Mouse (Mus musculus) neural tube, embryonic 14.5 days (tissue): ENCODE measurements at regions not wholly inside any gene's neighbourhood (a gene's known extent, or its start where the extent isn't known, plus 50 kb on each side); places are given as distances from the start of the nearest gene placed in this dataset.
"Not testable (repeated sequence)": the region's sequence is repeated elsewhere in the genome, so short reads cannot be mapped to it uniquely, and the experiment has no call there.

ENCODE experiments used
- ATAC-seq: fragments of 200-750 bp; cut with Nextera tagmentation; 2 replicates; pipeline ENCODE4 v1.8.0; 2017; ENCODE audit warnings: low read depth, mild to moderate bottlenecking, moderate TSS enrichment, moderate library complexity
- H3K27ac ChIP-seq: fragments of 300-500 bp; sonication (generic); 2 replicates; pipeline ENCODE4 v1.5.1; 2014; ENCODE audit warnings: low read depth, mild to moderate bottlenecking, control low read depth, low read length, moderate library complexity, mixed read lengths
- H3K27me3 ChIP-seq: fragments of 300-500 bp; sonication (generic); 2 replicates; pipeline ENCODE4 v1.6.1; 2014; ENCODE audit warnings: low read length; ENCODE audit not compliant: control insufficient read depth, insufficient read depth
- H3K36me3 ChIP-seq: fragments of 300-500 bp; sonication (generic); 2 replicates; pipeline ENCODE4 v1.6.1; 2014; ENCODE audit warnings: low read length, mixed read lengths; ENCODE audit not compliant: control insufficient read depth, insufficient read depth
- H3K4me1 ChIP-seq: fragments of 300-500 bp; sonication (generic); 2 replicates; pipeline ENCODE4 v1.6.1; 2014; ENCODE audit warnings: low read length; ENCODE audit not compliant: control insufficient read depth, insufficient read depth
- H3K4me2 ChIP-seq: fragments of 300-500 bp; sonication (generic); 2 replicates; pipeline ENCODE4 v1.6.1; 2014; ENCODE audit warnings: mild to moderate bottlenecking, low read depth, low read length, control low read depth
- H3K4me3 ChIP-seq: fragments of 300-500 bp; sonication (generic); 2 replicates; pipeline ENCODE4 v1.5.1; 2014; ENCODE audit warnings: low read depth, low read length, control low read depth, mixed read lengths
- H3K9ac ChIP-seq: fragments of 300-500 bp; sonication (generic); replicated peaks from 2 replicates; pipeline ENCODE4 v1.6.1; 2014; ENCODE audit warnings: low read depth, mild to moderate bottlenecking, control low read depth, low read length, mixed read lengths
- H3K9me3 ChIP-seq: fragments of 300-500 bp; sonication (generic); 2 replicates; pipeline ENCODE4 v1.6.1; 2016; ENCODE audit warnings: low read length; ENCODE audit not compliant: control insufficient read depth
- WGBS: fragments of 180-500 bp; shearing (Covaris S2); extraction: QIAGEN DNeasy Blood & Tissue Kit; methylation state at CpG from one replicate; pipeline ENCODE4 v1.1.7; 2014; 5-methylcytosine and 5-hydroxymethylcytosine counted together

DNA sequence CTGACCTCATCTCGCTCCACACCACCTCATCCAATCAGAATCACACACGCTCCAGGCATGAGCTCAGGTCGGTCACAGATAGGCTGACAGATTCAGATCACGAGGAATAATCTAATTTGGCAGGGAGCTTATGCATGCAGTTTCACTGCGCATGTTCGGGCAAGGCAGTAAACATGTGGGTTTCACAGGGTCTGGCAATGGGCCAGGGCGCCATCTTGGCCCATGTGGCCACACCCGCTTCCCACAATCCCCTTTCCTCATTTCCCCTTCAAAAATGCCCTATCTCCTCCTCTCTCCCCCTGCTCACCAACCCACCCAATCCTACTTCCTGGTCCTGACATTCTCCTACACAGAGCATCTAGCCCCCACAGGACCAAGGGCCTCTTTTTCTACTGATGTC lies 127.2 kb upstream of the Tdrd3 start:
- not testable (repeated sequence) for H3K4me2 ChIP-seq, H3K4me1 ChIP-seq, ATAC-seq, H3K27ac ChIP-seq, H3K9me3 ChIP-seq, H3K36me3 ChIP-seq, H3K4me3 ChIP-seq, H3K27me3 ChIP-seq, H3K9ac ChIP-seq
- 97% methylated on average over 8 of the region's 8 CpGs for WGBS

DNA sequence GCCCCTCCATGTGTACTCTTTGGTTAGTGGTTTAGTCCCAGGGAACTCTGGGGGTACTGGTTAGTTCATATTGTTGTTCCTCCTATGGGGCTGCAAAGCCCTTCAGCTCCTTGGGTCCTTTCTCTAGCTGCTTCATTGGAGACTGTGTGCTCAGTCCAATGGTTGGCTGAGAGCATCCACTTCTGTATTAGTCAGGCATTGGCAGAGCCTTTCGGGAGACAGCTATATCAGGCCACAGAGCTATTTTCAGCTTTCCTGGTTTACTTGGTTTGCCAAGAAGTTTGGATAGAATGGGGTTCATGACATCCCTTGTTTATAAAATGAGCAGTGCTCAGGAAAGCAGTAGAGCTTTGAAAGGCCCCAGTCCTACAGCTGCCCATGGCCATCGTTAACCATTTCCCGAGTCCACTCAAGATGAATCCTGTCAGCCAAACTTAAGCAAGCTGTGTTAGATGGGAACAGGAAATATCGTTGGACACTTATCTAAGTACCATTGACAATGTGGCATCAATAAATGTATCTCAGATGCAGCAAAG lies 126.7 kb upstream of the Tdrd3 start:
- no peak for ATAC-seq
- no peak overlapping the region for H3K27ac ChIP-seq
- no peaks in the 10 kb centered on the region for H3K9me3 ChIP-seq
- no peaks in the 10 kb centered on the region for H3K27me3 ChIP-seq
- 91% methylated on average over 4 of the region's 4 CpGs for WGBS
- H3K4me3 ChIP-seq: no peak overlapping the region
- H3K36me3 ChIP-seq: no peaks in the 10 kb centered on the region
- H3K4me2 ChIP-seq: no peak overlapping the region
- H3K4me1 ChIP-seq: no peaks in the 10 kb centered on the region
- no peak overlapping the region for H3K9ac ChIP-seq

DNA sequence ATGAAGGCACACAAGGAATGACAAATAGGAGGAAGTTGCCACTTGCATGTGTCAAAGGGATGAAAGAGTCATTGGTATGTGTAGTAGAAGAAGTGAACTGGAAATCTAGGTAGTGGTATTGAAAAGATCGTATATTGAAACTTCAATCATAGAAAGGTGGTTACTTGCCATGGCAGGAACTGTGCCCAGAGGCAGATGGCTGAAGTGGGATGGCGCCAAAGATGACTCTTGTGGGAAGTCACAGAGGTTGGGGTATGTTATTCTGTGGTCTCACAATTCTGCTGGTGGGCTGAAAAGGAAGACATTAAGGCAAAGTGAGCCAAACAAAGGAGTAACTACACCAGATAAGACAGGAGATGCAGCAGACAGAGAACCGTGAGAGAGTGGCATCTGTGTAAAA lies 121.2 kb upstream of the Tdrd3 start:
- 85% methylated on average over 3 of the region's 3 CpGs for WGBS
- H3K4me3 ChIP-seq: no peak overlapping the region
- no peak overlapping the region for H3K4me2 ChIP-seq
- H3K36me3 ChIP-seq: no peaks in the 10 kb centered on the region
- no peak overlapping the region for H3K27ac ChIP-seq
- H3K4me1 ChIP-seq: no peaks in the 10 kb centered on the region
- no peak overlapping the region for H3K9ac ChIP-seq
- no peaks in the 10 kb centered on the region for H3K9me3 ChIP-seq
- no peaks in the 10 kb centered on the region for H3K27me3 ChIP-seq
- no peak for ATAC-seq

DNA sequence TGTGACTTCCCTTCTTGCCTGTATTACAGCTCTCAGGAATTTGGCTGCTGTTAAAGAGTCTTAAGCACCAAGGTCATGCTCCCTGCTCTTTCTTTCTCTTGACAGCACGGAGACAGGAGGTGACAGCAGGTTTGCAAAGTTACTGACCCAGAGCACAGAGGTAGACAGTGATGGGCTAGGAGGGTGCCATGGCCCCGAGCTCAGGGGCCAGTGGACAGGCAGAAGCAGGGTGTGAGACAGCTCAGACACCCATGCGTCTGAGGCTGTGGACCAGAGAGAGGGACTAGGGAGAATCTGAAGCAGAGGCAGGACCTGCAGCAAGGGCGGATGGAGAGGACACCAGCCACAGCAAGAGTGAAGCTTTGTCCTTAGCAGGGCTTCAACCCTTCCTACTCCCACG lies 119.3 kb upstream of the Tdrd3 start:
- Histone ChIP-seq H3K4me2 (no peak overlapping the region), H3K4me3 (no peak overlapping the region), H3K27me3 (no peaks in the 10 kb centered on the region), H3K9me3 (no peaks in the 10 kb centered on the region), H3K9ac (no peak overlapping the region), H3K27ac (no peak overlapping the region), H3K36me3 (no peaks in the 10 kb centered on the region), H3K4me1 (no peaks in the 10 kb centered on the region)
- no peak for ATAC-seq
- WGBS: 52% methylated on average over 5 of the region's 5 CpGs

DNA sequence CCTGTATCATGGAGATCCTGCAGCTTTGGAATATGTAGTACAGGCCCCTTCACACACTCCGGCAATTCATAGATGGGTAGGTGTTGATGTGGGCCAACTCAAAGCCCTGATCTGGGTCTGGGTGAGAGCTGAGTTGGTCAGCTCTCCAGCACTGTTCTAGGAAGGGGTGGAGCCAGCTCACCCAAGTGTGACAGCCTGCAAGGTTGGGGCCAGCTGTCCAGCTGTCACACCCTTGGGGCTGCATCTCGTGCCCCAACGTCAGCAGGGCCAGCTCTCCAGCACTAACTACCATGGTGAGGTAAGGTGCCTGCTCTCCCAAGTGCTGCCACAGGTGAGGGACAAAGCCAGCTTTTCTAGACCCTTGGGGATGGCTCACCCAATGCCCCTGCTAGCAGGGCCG lies 115.6 kb upstream of the Tdrd3 start:
- Histone ChIP-seq H3K27ac (no peak overlapping the region), H3K36me3 (no peaks in the 10 kb centered on the region), H3K4me1 (no peaks in the 10 kb centered on the region), H3K9me3 (no peaks in the 10 kb centered on the region), H3K4me2 (no peak overlapping the region), H3K27me3 (no peaks in the 10 kb centered on the region), H3K4me3 (no peak overlapping the region), H3K9ac (no peak overlapping the region)
- 85% methylated on average over 4 of the region's 4 CpGs for WGBS
- no peak for ATAC-seq

DNA sequence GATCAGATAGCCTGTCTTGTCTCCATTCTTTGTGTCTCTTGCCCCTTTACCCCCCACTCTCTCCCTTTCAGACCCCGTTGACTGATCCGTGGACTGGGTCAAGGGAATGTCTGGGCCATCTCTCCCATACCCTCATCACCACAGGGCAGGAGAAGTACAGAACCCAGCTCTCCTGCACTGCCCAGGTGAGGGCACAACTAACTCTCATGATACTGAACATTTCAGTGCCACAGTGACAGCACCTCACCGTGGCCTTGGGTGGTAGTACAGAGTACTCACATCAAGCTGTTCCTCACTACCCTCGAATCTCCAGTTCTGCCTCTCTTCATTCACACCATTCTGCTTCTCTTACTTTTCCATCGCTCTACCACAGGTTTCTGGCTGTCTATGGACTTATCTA lies 114.9 kb upstream of the Tdrd3 start:
- Histone ChIP-seq H3K36me3 (no peaks in the 10 kb centered on the region), H3K4me3 (no peak overlapping the region), H3K4me1 (no peaks in the 10 kb centered on the region), H3K27me3 (no peaks in the 10 kb centered on the region), H3K27ac (no peak overlapping the region), H3K9me3 (no peaks in the 10 kb centered on the region), H3K9ac (no peak overlapping the region), H3K4me2 (no peak overlapping the region)
- no peak for ATAC-seq
- WGBS: 87% methylated on average over 5 of the region's 5 CpGs

DNA sequence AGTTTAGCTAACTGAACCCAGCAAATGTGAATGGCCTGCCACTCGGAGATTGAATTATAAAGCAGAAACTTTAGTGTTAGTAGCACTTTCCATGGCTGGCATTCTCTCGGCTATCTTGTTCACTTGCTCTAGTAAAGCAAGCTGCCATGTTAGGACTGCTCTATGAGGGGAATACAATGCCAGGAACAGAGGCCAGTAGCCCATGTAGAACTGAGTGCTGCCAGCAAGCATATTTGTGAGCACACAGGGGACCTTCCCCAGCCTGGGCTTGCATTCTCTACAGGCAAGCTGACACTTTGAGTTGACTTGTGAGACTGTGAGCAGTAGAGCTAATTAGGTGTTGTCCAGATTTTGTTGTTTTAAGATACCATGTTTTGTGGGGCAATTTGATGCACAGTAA lies 111.0 kb upstream of the Tdrd3 start:
- H3K27ac ChIP-seq: no peak overlapping the region
- no peaks in the 10 kb centered on the region for H3K4me1 ChIP-seq
- no peak overlapping the region for H3K9ac ChIP-seq
- H3K9me3 ChIP-seq: no peaks in the 10 kb centered on the region
- 93% methylated on average over 2 of the region's 2 CpGs for WGBS
- no peaks in the 10 kb centered on the region for H3K36me3 ChIP-seq
- no peak overlapping the region for H3K4me2 ChIP-seq
- H3K27me3 ChIP-seq: no peaks in the 10 kb centered on the region
- no peak for ATAC-seq
- H3K4me3 ChIP-seq: no peak overlapping the region

DNA sequence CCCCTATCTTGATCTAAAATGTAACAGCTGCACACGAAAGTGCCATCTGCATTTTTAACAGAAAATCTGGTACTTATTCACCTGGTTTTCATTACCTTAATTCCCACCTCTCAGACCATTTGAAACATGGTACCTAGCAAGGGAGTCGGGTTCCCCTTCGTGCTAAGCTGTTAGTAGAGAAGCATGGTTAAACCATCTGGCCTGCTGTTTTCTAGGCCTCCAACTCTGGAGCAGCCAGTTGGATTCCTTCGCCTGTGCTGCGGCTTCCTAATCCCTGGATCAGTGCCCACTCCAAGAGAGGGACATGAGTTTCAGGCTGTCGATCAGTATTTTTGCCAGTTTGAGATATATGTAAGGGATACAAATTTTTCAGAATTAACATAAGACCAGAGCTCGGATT lies 110.4 kb upstream of the Tdrd3 start:
- no peak overlapping the region for H3K4me3 ChIP-seq
- H3K4me1 ChIP-seq: no peaks in the 10 kb centered on the region
- no peak overlapping the region for H3K4me2 ChIP-seq
- H3K9ac ChIP-seq: no peak overlapping the region
- WGBS: 79% methylated on average over 7 of the region's 7 CpGs
- H3K27ac ChIP-seq: no peak overlapping the region
- no peaks in the 10 kb centered on the region for H3K36me3 ChIP-seq
- no peak for ATAC-seq
- H3K9me3 ChIP-seq: no peaks in the 10 kb centered on the region
- H3K27me3 ChIP-seq: no peaks in the 10 kb centered on the region

DNA sequence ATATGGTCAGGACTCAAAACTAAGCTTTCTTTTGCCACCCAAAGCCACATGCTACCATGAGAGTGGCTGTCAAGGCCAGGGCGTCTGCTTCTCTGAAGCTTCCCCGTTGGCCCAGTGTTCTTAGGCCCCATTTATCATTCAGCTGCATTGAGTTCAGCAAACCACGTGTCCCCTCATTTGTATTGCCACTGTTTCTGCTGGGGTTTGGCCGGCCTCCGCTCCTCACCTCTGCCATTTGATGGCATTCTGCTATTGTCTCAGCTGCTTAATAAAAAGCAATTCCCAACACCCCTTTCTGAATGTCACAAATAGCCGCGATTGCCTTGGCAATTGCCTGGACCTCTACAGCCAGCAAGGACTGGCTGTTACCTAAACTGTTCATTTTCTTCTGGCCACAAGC lies 108.4 kb upstream of the Tdrd3 start:
- Histone ChIP-seq H3K36me3 (no peaks in the 10 kb centered on the region), H3K4me3 (no peak overlapping the region), H3K27me3 (no peaks in the 10 kb centered on the region), H3K9me3 (no peaks in the 10 kb centered on the region), H3K27ac (no peak overlapping the region), H3K4me2 (no peak overlapping the region), H3K4me1 (no peaks in the 10 kb centered on the region), H3K9ac (no peak overlapping the region)
- 8% methylated on average over 7 of the region's 7 CpGs for WGBS
- ATAC-seq: peak; percentile 63; the same call in 1 of the 2 replicates

DNA sequence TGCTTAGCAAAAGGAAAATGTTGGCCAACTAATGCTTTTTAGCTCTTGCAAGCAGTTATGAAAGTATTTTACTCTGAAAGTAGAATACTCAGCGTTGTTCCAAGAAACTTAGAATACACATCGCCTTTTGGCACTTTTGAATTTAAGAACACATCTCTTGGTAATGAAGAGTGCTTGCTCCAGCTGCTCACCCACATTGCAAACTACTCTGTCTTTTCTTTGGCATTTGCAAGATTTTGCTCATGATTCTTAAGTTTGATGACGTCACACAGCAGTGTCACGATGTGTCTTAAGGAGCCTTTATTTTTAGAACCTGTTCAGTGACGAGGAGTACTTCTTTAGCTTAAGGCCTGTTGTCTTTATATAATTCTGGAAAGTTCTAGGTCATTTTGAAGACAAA lies 104.1 kb upstream of the Tdrd3 start:
- Histone ChIP-seq H3K9me3 (no peaks in the 10 kb centered on the region), H3K36me3 (no peaks in the 10 kb centered on the region), H3K27ac (no peak overlapping the region), H3K4me2 (no peak overlapping the region), H3K27me3 (no peaks in the 10 kb centered on the region), H3K9ac (no peak overlapping the region), H3K4me3 (no peak overlapping the region), H3K4me1 (0 out of 2 replicates have a peak, but pooled peaks cover 3% of the 10 kb centered on the region)
- WGBS: 95% methylated on average over 5 of the region's 5 CpGs
- ATAC-seq: no peak
